Mouse (Mus musculus) lung, adult 18-20 months (tissue): Measurements from ENCODE around the gene Ankrd22.

ENCODE experiments used
- DNase-seq, 2 experiments: peaks; one replicate each; pipeline ENCODE4 v3.0.0; 2022; ENCODE audit warnings: mixed read lengths in 2 of 2

Gene Ankrd22

DNA sequence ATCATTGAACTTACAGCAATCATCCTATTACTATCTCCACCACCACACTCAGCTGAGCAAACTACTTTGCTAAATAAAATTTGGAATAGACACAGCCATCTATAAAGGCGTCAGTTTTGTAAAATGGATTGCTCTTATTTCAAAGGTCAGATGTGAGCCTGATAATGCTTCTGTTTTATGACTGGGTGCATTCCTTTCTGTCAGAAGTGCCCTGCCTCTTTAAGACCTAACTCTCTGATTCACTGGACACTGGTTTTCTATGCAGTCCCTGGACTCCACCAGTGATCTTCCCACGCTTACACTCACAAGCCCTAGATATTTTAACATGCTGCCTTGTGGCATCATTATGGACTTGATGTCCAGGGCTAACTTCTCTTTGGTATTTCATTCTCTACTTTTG lies 87.7 kb downstream of the Ankrd22 start:
- DNase-seq, result no peak

DNA sequence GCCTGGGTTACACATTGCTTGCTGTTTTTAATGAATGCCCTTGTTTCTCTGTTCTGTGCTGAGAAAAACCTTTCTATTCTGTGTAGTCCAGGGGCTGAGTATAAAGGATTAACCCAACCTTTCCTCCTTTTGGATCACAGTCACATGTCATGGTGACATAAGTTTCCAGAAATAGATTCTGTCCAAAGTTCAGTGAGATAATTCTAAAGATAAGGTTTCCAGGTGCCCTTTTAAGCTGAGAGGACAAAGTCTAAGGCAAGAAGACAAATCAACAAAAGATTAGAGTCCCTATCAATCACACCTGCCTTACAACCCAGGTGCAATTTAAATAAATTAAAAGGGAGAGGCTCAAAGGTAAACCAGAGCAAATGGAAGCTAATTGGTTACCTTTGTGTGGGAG lies 91.6 kb downstream of the Ankrd22 start:
- no peak for DNase-seq
